ENCODE assay signal across 12 mouse cellular contexts in the genomic region with DNA sequence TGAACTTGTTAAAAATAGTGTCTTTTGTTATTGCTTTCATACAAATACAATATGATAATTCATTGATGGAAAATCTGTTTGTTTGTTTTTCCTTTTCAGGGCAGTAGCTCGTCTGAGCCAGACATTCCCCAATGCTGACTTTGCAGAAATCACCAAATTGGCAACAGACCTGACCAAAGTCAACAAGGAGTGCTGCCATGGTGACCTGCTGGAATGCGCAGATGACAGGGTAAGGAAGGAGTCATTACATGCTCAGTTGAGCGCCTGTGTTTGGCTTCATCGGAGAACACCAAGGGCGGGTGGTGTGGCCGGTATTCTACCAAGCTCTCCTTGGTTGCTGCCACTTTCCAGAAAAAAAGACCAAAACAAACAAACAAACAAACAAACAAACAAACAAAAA. TPM values are rescaled to one million over a fixed set of nuclear protein-coding genes. Genes with fewer than 3 reads are reported as not detected.
DNase-seq lines count a peak whose midpoint lies in the region; ATAC-seq and TF ChIP-seq lines count a peak whose summit lies in the region.
"Had no signal": no experiment of that assay in that cellular context is flagged by ENCODE, and none has a peak within 500 bp of the region (broad histone marks: within the 10 kb centered on the region; RNA-seq: fewer than 3 reads in every experiment).

No protein-coding gene starts in this region.

- H3K27ac ChIP-seq in liver, postnatal 0 days (ENCODE audit: low read depth), result no peak overlapping the region
- H3K27ac ChIP-seq in embryonic facial prominence, embryonic 10.5 days (replicated peaks), result no peak overlapping the region
- H3K27ac ChIP-seq in kidney, embryonic 15.5 days, result no peak overlapping the region
- no peak overlapping the region for H3K27ac ChIP-seq in midbrain, postnatal 0 days (ENCODE audit: low read depth, low read length)
- H3K27ac ChIP-seq in thymus, adult 2 months (ENCODE audit: control insufficient read depth, insufficient read depth, low read length), result no peak overlapping the region
- H3K27ac ChIP-seq: forebrain, embryonic 13.5 days; limb, embryonic 13.5 days had no signal

- TF ChIP-seq POLR2A in thymus, adult 2 months (IDR thresholded peaks at IDR 0.05; ENCODE audit: control insufficient read depth, extremely low read depth, insufficient read depth, low read length, poor library complexity), result no peak

- TF ChIP-seq CTCF in liver, postnatal 0 days (IDR thresholded peaks at IDR 0.05; ENCODE audit: low read depth), result no peak
- TF ChIP-seq CTCF in midbrain, postnatal 0 days (IDR thresholded peaks at IDR 0.05), result no peak
- TF ChIP-seq CTCF in thymus, adult 2 months (IDR thresholded peaks at IDR 0.05; ENCODE audit: borderline replicate concordance, control insufficient read depth, extremely low read depth, insufficient read depth, low read length, poor library complexity), result no peak

- TF ChIP-seq EP300 in liver, postnatal 0 days (IDR thresholded peaks at IDR 0.05; ENCODE audit: low read depth), result no peak

- H3K9ac ChIP-seq in liver, postnatal 0 days (replicated peaks), result no peak overlapping the region
- no peak overlapping the region for H3K9ac ChIP-seq in kidney, embryonic 15.5 days
- no peak overlapping the region for H3K9ac ChIP-seq in midbrain, postnatal 0 days (replicated peaks; ENCODE audit: low read length, poor library complexity, severe bottlenecking)
- H3K9ac ChIP-seq: forebrain, embryonic 13.5 days; limb, embryonic 13.5 days had no signal

- no peaks in the 10 kb centered on the region for H3K27me3 ChIP-seq in liver, postnatal 0 days (ENCODE audit: insufficient read depth, low read length)
- no peaks in the 10 kb centered on the region for H3K27me3 ChIP-seq in embryonic facial prominence, embryonic 10.5 days (replicated peaks; ENCODE audit: low read depth, poor library complexity, severe bottlenecking)
- peaks cover 22% of the 10 kb centered on the region; the same call in 1 of the 2 replicates for H3K27me3 ChIP-seq in kidney, embryonic 15.5 days
- no peaks in the 10 kb centered on the region for H3K27me3 ChIP-seq in midbrain, postnatal 0 days (ENCODE audit: insufficient read depth, low read length)
- no peaks in the 10 kb centered on the region for H3K27me3 ChIP-seq in thymus, adult 2 months (ENCODE audit: control insufficient read depth, insufficient read depth, low read length)
- H3K27me3 ChIP-seq: forebrain, embryonic 13.5 days; limb, embryonic 13.5 days had no signal

- no peaks in the 10 kb centered on the region for H3K9me3 ChIP-seq in liver, postnatal 0 days (ENCODE audit: low read length)
- no peaks in the 10 kb centered on the region for H3K9me3 ChIP-seq in embryonic facial prominence, embryonic 10.5 days
- H3K9me3 ChIP-seq in kidney, embryonic 15.5 days (replicated peaks), result no peaks in the 10 kb centered on the region
- no peaks in the 10 kb centered on the region for H3K9me3 ChIP-seq in midbrain, postnatal 0 days (ENCODE audit: low read length)
- H3K9me3 ChIP-seq: forebrain, embryonic 13.5 days; limb, embryonic 13.5 days had no signal

- no peak overlapping the region for H3K4me3 ChIP-seq in liver, postnatal 0 days (ENCODE audit: low read depth, low read length)
- H3K4me3 ChIP-seq in embryonic facial prominence, embryonic 10.5 days, result no peak overlapping the region
- H3K4me3 ChIP-seq in kidney, embryonic 15.5 days (replicated peaks), result no peak overlapping the region
- H3K4me3 ChIP-seq in midbrain, postnatal 0 days (ENCODE audit: low read depth, low read length), result no peak overlapping the region
- no peak overlapping the region for H3K4me3 ChIP-seq in thymus, adult 2 months (ENCODE audit: control insufficient read depth, insufficient read depth, low read length)
- H3K4me3 ChIP-seq: forebrain, embryonic 13.5 days; limb, embryonic 13.5 days had no signal

- H3K4me1 ChIP-seq in liver, postnatal 0 days (ENCODE audit: insufficient read depth), result no peaks in the 10 kb centered on the region
- peaks cover 11% of the 10 kb centered on the region for H3K4me1 ChIP-seq in embryonic facial prominence, embryonic 10.5 days
- 0 out of 2 replicates have a peak, but pooled peaks cover 3% of the 10 kb centered on the region for H3K4me1 ChIP-seq in kidney, embryonic 15.5 days
- H3K4me1 ChIP-seq in midbrain, postnatal 0 days (ENCODE audit: insufficient read depth, low read length), result no peaks in the 10 kb centered on the region
- H3K4me1 ChIP-seq in thymus, adult 2 months (replicated peaks; ENCODE audit: control insufficient read depth, insufficient read depth, low read length), result no peaks in the 10 kb centered on the region
- H3K4me1 ChIP-seq: forebrain, embryonic 13.5 days; limb, embryonic 13.5 days had no signal

- H3K4me2 ChIP-seq in liver, postnatal 0 days (ENCODE audit: low read depth, low read length), result no peak overlapping the region
- no peak overlapping the region for H3K4me2 ChIP-seq in kidney, embryonic 15.5 days
- H3K4me2 ChIP-seq in midbrain, postnatal 0 days (ENCODE audit: low read depth, low read length, poor library complexity, severe bottlenecking), result no peak overlapping the region
- H3K4me2 ChIP-seq: forebrain, embryonic 13.5 days; limb, embryonic 13.5 days had no signal

- peak; percentile 41 for DNase-seq in liver, postnatal 0 days
- DNase-seq in liver, result no peak
- DNase-seq in embryonic facial prominence, embryonic 10.5 days (ENCODE audit: low spot score), result peak; percentile 75
- DNase-seq in midbrain, postnatal 0 days (ENCODE audit: low spot score), result peak; percentile 27
- no peak for DNase-seq in heart, postnatal 4 days
- DNase-seq in layer of hippocampus, adult 18-20 months (ENCODE audit: low spot score in 2 of 2), result no peak
- no peak for DNase-seq in thymus, adult 2 months

- ATAC-seq in liver, postnatal 0 days, result peak; percentile 30
- peak; percentile 86 for ATAC-seq in kidney, embryonic 15.5 days (replicated peaks; ENCODE audit: low FRiP score)
- no peak for ATAC-seq in midbrain, postnatal 0 days (ENCODE audit: low FRiP score)
- ATAC-seq: forebrain, embryonic 13.5 days had no signal

- peaks cover 3% of the 10 kb centered on the region; the same call in 1 of the 2 replicates for H3K36me3 ChIP-seq in liver, postnatal 0 days (replicated peaks; ENCODE audit: insufficient read depth, low read length)
- no peaks in the 10 kb centered on the region for H3K36me3 ChIP-seq in embryonic facial prominence, embryonic 10.5 days (replicated peaks)
- no peaks in the 10 kb centered on the region for H3K36me3 ChIP-seq in kidney, embryonic 15.5 days
- no peaks in the 10 kb centered on the region for H3K36me3 ChIP-seq in midbrain, postnatal 0 days (ENCODE audit: insufficient read depth, low read length)
- no peaks in the 10 kb centered on the region for H3K36me3 ChIP-seq in thymus, adult 2 months (ENCODE audit: control insufficient read depth, insufficient read depth, low read length)
- H3K36me3 ChIP-seq: limb, embryonic 13.5 days had no signal

- 58% methylated on average over 6 of the region's 6 CpGs for WGBS in liver, postnatal 0 days (ENCODE audit: insufficient replicate concordance)
- WGBS in embryonic facial prominence, embryonic 10.5 days, result 26% methylated on average over 6 of the region's 6 CpGs
- WGBS in kidney, embryonic 15.5 days, result 16% methylated on average over 6 of the region's 6 CpGs
- 15% methylated on average over 6 of the region's 6 CpGs for WGBS in midbrain, postnatal 0 days
- WGBS in thymus, adult 2 months, result 93% methylated on average over 6 of the region's 6 CpGs

RNA-seq across cellular contexts. Expression of a gene that starts 6.5 kb away (rescaled TPM):
- 15,780 and 16,843 TPM in 2 replicates for polyA plus RNA-seq in liver, postnatal 0 days (2015; fragmentation: Nextera tagmentation; extraction: Ambion mirVana)
- polyA plus RNA-seq in embryonic facial prominence, embryonic 10.5 days (2016; fragmentation: Nextera tagmentation; extraction: Ambion mirVana), result not detected in 2 replicates
- polyA plus RNA-seq in kidney, embryonic 15.5 days (2015; fragmentation: Nextera tagmentation; extraction: Ambion mirVana), result 30.3 and 64.9 TPM in 2 replicates
- total RNA-seq in midbrain, postnatal 0 days (2014; rRNA removed), result 0.11 and 0.61 TPM in 2 replicates
- polyA plus RNA-seq in midbrain, postnatal 0 days (2015; fragmentation: Nextera tagmentation; extraction: Ambion mirVana), result 0.07 TPM in 1 of 2 replicates, not detected in the other
- 1 to 10 TPM; 2.3 to 4.0 TPM for total RNA-seq in heart, postnatal 4 days (2021)
- not detected for total RNA-seq in layer of hippocampus, adult 18-20 months (2021)
- polyA plus RNA-seq in thymus, adult 2 months (2012; rRNA removed), result 0.23 and 53.0 TPM in 2 replicates
- total RNA-seq: hematopoietic stem cell, adult 5-6 weeks had no signal
- polyA plus RNA-seq: forebrain, embryonic 13.5 days; small intestine, adult 2 months had no signal

RNA-seq across cellular contexts. Expression of a gene that starts 23.3 kb away (rescaled TPM):
- 11,303 and 11,922 TPM in 2 replicates for polyA plus RNA-seq in liver, postnatal 0 days (2015; fragmentation: Nextera tagmentation; extraction: Ambion mirVana)
- polyA plus RNA-seq in embryonic facial prominence, embryonic 10.5 days (2016; fragmentation: Nextera tagmentation; extraction: Ambion mirVana), result 0.19 and 1.4 TPM in 2 replicates
- 119 and 206 TPM in 2 replicates for polyA plus RNA-seq in kidney, embryonic 15.5 days (2015; fragmentation: Nextera tagmentation; extraction: Ambion mirVana)
- total RNA-seq in midbrain, postnatal 0 days (2014; rRNA removed), result 0.80 TPM in 1 of 2 replicates, not detected in the other
- 0.28 and 0.90 TPM in 2 replicates for polyA plus RNA-seq in midbrain, postnatal 0 days (2015; fragmentation: Nextera tagmentation; extraction: Ambion mirVana)
- 1 to 10 TPM in 1 of 2 experiments, under 1 TPM in 1; 0.56 to 1.3 TPM for total RNA-seq in heart, postnatal 4 days (2021)
- total RNA-seq in layer of hippocampus, adult 18-20 months (2021), result not detected
- 1.0 and 1.3 TPM in 2 replicates for polyA plus RNA-seq in thymus, adult 2 months (2012; rRNA removed)

RNA-seq across cellular contexts. Expression of a gene that starts 51.5 kb away (rescaled TPM):
- 54.6 and 56.0 TPM in 2 replicates for polyA plus RNA-seq in liver, postnatal 0 days (2015; fragmentation: Nextera tagmentation; extraction: Ambion mirVana)
- not detected in 2 replicates for polyA plus RNA-seq in embryonic facial prominence, embryonic 10.5 days (2016; fragmentation: Nextera tagmentation; extraction: Ambion mirVana)
- 7.8 and 8.0 TPM in 2 replicates for polyA plus RNA-seq in kidney, embryonic 15.5 days (2015; fragmentation: Nextera tagmentation; extraction: Ambion mirVana)
- total RNA-seq in midbrain, postnatal 0 days (2014; rRNA removed), result not detected in 2 replicates
- polyA plus RNA-seq in midbrain, postnatal 0 days (2015; fragmentation: Nextera tagmentation; extraction: Ambion mirVana), result not detected in 2 replicates
- total RNA-seq in heart, postnatal 4 days (2021), result not detected
- not detected for total RNA-seq in layer of hippocampus, adult 18-20 months (2021)
- 0.11 TPM in 1 of 2 replicates, not detected in the other for polyA plus RNA-seq in thymus, adult 2 months (2012; rRNA removed)
- polyA plus RNA-seq: forebrain, embryonic 13.5 days; limb, embryonic 13.5 days; small intestine, adult 2 months had no signal

Comparison
In these comparisons a context has a peak if more than half of its experiments do, and no peak if none do; other contexts are left out.
1. DNase-seq: peak in liver, postnatal 0 days (single experiment), embryonic facial prominence, embryonic 10.5 days (single experiment) and midbrain, postnatal 0 days (single experiment); none in liver (single experiment), heart, postnatal 4 days (single experiment), layer of hippocampus, adult 18-20 months (0 of 2) and thymus, adult 2 months (single experiment).
2. RNA of a gene that starts 6.5 kb away (polyA plus RNA-seq): 15,780 to 16,843 TPM in liver, postnatal 0 days; 30.3 to 64.9 TPM in kidney, embryonic 15.5 days, 0.23 to 53.0 TPM in thymus, adult 2 months, 0.07 TPM in midbrain, postnatal 0 days and not detected in embryonic facial prominence, embryonic 10.5 days; every median in the first group is over 100 times any median in the second.
3. RNA of a gene that starts 23.3 kb away (polyA plus RNA-seq): 11,303 to 11,922 TPM in liver, postnatal 0 days and 119 to 206 TPM in kidney, embryonic 15.5 days; 1.0 to 1.3 TPM in thymus, adult 2 months, 0.28 to 0.90 TPM in midbrain, postnatal 0 days and 0.19 to 1.4 TPM in embryonic facial prominence, embryonic 10.5 days; every median in the first group is over 10 times any median in the second.